10 mouse cellular contexts compared by ENCODE assay signal in the genomic region with DNA sequence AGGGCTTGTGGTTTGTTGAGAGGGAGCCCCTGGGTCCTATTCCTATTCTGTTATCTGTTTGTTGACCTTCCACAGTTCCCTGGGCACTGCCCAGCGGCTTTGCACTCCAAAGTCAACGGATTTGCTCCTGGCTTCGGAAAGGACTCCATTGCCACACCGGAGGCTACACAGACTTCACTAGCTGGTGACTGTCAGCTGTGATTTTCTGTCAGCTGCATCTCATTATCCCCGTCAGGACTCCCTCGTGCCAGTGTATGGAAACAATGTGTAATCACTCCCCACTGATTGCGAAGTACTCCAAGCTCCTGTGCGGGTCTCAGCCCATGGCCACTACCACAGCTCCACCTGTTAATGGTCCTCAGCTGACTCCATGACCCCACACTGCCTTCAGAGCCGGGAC.
DNase-seq lines count a peak whose midpoint lies in the region; ATAC-seq and TF ChIP-seq lines count a peak whose summit lies in the region.
"Had no signal": no experiment of that assay in that cellular context is flagged by ENCODE, and none has a peak within 500 bp of the region (broad histone marks: within the 10 kb centered on the region; RNA-seq: fewer than 3 reads in every experiment).

No protein-coding gene starts in this region.

- peak; percentile 85 for DNase-seq in heart, adult 11 months
- DNase-seq in heart, adult 2 months = no peak
- DNase-seq in right cerebral cortex, adult 18-20 months = peak; percentile 2
- DNase-seq in right cerebral cortex, adult 2 months (ENCODE audit: low spot score in 2 of 2) = no peak
- DNase-seq in limb, embryonic 10.5 days (ENCODE audit: low spot score) = peak; percentile 32
- DNase-seq in adrenal gland, postnatal 4 days (ENCODE audit: low spot score in 2 of 2) = no peak
- DNase-seq in kidney, adult 18-20 months = no peak
- DNase-seq in hindbrain, embryonic 14.5 days (ENCODE audit: low spot score) = no peak

- H3K79me2 ChIP-seq in heart, adult 2 months (replicated peaks; ENCODE audit: control insufficient read depth, insufficient read depth, low read length) = no peaks in the 10 kb centered on the region

- H3K9me3 ChIP-seq in limb, embryonic 10.5 days (replicated peaks) = no peaks in the 10 kb centered on the region
- H3K9me3 ChIP-seq in hindbrain, embryonic 14.5 days (ENCODE audit: control insufficient read depth, low read length) = no peaks in the 10 kb centered on the region
- H3K9me3 ChIP-seq: limb, embryonic 13.5 days had no signal

- intact Hi-C loops in heart, adult 2 months (cut with DNase I) = no loop called here

- TF ChIP-seq CTCF in heart, adult 2 months (IDR thresholded peaks at IDR 0.05) = no peak

- H3K4me2 ChIP-seq in hindbrain, embryonic 14.5 days (replicated peaks) = no peak overlapping the region
- H3K4me2 ChIP-seq: limb, embryonic 13.5 days had no signal

- no peak overlapping the region for H3K27ac ChIP-seq in heart, adult 2 months
- H3K27ac ChIP-seq in limb, embryonic 10.5 days = no peak overlapping the region
- no peak overlapping the region for H3K27ac ChIP-seq in hindbrain, embryonic 14.5 days
- H3K27ac ChIP-seq: kidney, postnatal 0 days; limb, embryonic 13.5 days had no signal

- no peaks in the 10 kb centered on the region for H3K36me3 ChIP-seq in heart, adult 2 months (ENCODE audit: control insufficient read depth, insufficient read depth, low read length)
- H3K36me3 ChIP-seq in limb, embryonic 10.5 days = no peaks in the 10 kb centered on the region
- no peaks in the 10 kb centered on the region for H3K36me3 ChIP-seq in hindbrain, embryonic 14.5 days (replicated peaks; ENCODE audit: control insufficient read depth, insufficient read depth)
- H3K36me3 ChIP-seq: limb, embryonic 13.5 days had no signal

- TF ChIP-seq EP300 in heart, adult 2 months (IDR thresholded peaks at IDR 0.05; ENCODE audit: insufficient read depth, low read depth, low read length) = no peak

- WGBS in heart, adult 2 months = 35% methylated on average over 9 of the region's 9 CpGs
- WGBS in limb, embryonic 10.5 days = 49% methylated on average over 9 of the region's 9 CpGs
- WGBS in hindbrain, embryonic 14.5 days = 39% methylated on average over 9 of the region's 9 CpGs

- no peak overlapping the region for H3K4me3 ChIP-seq in heart, adult 2 months
- H3K4me3 ChIP-seq in limb, embryonic 10.5 days = no peak overlapping the region
- no peak overlapping the region for H3K4me3 ChIP-seq in hindbrain, embryonic 14.5 days (replicated peaks; ENCODE audit: low read length)
- H3K4me3 ChIP-seq: limb, embryonic 13.5 days had no signal

- TF ChIP-seq POLR2A in heart, adult 2 months (IDR thresholded peaks at IDR 0.05; ENCODE audit: insufficient read depth, low read depth, low read length) = no peak

- no peak for ATAC-seq in hindbrain, embryonic 14.5 days (ENCODE audit: low FRiP score)

- no peak overlapping the region for H3K9ac ChIP-seq in heart, adult 2 months (ENCODE audit: low read depth, low read length)
- H3K9ac ChIP-seq in hindbrain, embryonic 14.5 days = no peak overlapping the region
- H3K9ac ChIP-seq: limb, embryonic 13.5 days had no signal

- H3K4me1 ChIP-seq in heart, adult 2 months (ENCODE audit: control insufficient read depth, insufficient read depth, low read length) = no peaks in the 10 kb centered on the region
- H3K4me1 ChIP-seq in limb, embryonic 10.5 days = peaks cover 9% of the 10 kb centered on the region
- H3K4me1 ChIP-seq in hindbrain, embryonic 14.5 days (replicated peaks; ENCODE audit: control insufficient read depth, insufficient read depth, low read length) = no peaks in the 10 kb centered on the region

- H3K27me3 ChIP-seq in heart, adult 2 months (ENCODE audit: control insufficient read depth, insufficient read depth, low read length) = no peaks in the 10 kb centered on the region
- no peaks in the 10 kb centered on the region for H3K27me3 ChIP-seq in limb, embryonic 10.5 days (ENCODE audit: low read depth, poor library complexity, severe bottlenecking)
- H3K27me3 ChIP-seq in hindbrain, embryonic 14.5 days (ENCODE audit: control insufficient read depth, insufficient read depth, low read length) = no peaks in the 10 kb centered on the region
- H3K27me3 ChIP-seq: limb, embryonic 13.5 days had no signal

Comparison
In these comparisons a context has a peak if more than half of its experiments do, and no peak if none do; other contexts are left out.
1. DNase-seq: peak in heart, adult 11 months (single experiment), right cerebral cortex, adult 18-20 months (single experiment) and limb, embryonic 10.5 days (single experiment); none in heart, adult 2 months (0 of 2), right cerebral cortex, adult 2 months (0 of 2), adrenal gland, postnatal 4 days (0 of 2), kidney, adult 18-20 months (single experiment) and hindbrain, embryonic 14.5 days (single experiment).